Mouse (Mus musculus): ENCODE data around the gene Fbxo11.

DNA sequence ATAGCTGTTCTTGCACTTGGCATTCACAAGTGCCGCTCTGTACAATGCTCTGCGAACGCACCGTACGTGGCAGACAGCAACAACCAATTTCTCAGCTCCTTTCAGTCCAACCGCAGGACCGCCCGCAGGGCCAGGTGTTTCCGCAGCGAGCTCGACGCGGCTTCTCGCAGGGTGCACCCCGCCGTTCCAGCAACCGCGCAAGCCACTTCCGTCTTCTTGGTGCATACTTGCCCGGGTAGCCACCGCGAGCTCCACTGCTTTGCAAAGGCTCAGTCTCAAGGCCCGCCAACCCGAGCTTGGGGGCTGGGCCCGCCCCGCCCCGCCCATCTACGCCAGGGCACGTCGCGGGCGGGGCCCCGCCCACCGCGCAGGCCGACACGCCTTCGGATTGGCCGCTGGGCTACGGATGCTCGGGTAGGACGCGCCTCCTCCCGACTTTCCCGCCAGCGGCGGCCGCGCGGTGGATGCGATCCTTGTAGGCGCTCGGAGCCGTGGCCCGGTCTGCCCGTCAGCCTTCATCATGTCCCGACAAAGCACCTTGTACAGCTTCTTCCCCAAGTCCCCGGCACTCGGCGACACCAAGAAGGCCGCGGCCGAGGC is 90.4 kb downstream of the Fbxo11 start, which contains the start of gene Msh6:
- TF ChIP-seq MAX (IDR thresholded peaks at IDR 0.05) (peak; percentile 78), MYOG (IDR thresholded peaks at IDR 0.05; ENCODE audit: control insufficient read depth, extremely low read depth, insufficient read length) (no peak), CTCF (IDR thresholded peaks at IDR 0.05; ENCODE audit: control insufficient read depth, insufficient read depth, insufficient read length) (no peak), CEBPB (IDR thresholded peaks at IDR 0.05; ENCODE audit: low read depth) (no peak)

Measured in C2C12 (cell line).